Mouse (Mus musculus): Measurements from ENCODE around the gene Erp29.

Gene Erp29

DNA sequence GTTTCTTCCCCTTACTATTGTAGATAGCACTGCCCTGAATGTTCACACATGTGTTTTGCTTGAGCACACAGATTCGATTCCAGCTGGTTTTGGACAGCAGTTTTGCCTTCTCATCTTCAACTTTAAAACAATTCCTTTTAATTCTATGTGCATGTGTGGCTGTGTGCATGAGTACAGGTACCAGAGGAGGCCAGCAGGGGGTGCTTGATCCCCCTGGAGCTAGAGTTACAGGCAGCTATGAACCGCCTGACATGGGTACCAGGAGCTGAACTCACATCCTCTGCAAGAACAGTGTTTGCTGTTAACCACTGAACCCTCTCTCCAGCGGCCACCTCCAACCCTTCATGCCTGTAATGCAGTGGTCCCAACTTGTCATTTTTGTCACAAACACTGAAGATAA lies 3.9 kb downstream of the Erp29 start:
- peak; percentile 26 for DNase-seq

DNA sequence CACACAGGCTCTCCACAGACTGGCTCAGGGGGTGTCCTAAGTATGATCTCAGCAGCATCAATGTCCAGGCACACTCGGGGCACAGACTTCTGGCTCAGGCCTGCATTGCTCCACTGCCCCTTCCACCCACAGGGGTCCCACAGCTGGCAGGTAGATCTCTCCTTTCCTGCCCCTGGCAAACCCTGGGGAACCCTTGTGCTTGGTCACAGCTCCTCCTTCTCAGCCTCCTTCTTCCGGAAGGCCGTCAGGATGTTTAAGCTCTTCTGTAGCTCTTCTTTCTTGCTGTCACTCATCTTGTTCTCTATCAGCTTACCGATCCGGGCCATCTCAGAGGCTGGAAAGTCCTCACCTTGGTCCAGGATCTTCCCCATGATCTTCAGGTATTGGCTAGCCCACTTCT lies 7.4 kb downstream of the Erp29 start:
- DNase-seq: no peak

DNA sequence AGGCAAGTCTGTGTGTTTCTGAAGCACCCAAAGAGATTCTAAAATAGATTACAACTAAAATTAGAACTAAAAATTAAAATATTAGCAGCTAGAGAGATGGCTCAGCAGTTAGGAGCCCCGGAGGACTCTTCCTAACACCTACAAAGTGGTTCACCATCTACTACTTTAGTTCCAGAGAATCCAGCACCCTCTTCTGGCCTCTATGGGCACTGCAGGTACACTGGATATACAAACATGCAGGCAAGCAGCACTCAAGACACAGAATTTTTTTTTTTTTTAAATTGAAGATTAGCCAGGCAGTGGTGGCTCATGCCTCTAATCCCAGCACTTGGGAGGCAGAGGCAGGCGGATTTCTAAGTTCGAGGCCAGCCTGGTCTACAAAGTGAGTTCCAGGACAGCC lies 8.8 kb downstream of the Erp29 start:
- peak; percentile 69 for DNase-seq

GRCm38 (mm10) chr5:121438756-121439155 lies 13.6 kb downstream of the Erp29 start:
- no peak for DNase-seq

- DNase-seq: no peak
Measured at GRCm38 (mm10) chr5:121438131-121438530, 14.2 kb downstream of the Erp29 start.

- no peak for DNase-seq
Measured at GRCm38 (mm10) chr5:121428954-121429353, 23.4 kb downstream of the Erp29 start.

GRCm38 (mm10) chr5:121423297-121423696 lies 29.0 kb downstream of the Erp29 start:
- DNase-seq: peak; percentile 77

- no peak for DNase-seq
Measured at GRCm38 (mm10) chr5:121422787-121423186, 29.5 kb downstream of the Erp29 start.

DNA sequence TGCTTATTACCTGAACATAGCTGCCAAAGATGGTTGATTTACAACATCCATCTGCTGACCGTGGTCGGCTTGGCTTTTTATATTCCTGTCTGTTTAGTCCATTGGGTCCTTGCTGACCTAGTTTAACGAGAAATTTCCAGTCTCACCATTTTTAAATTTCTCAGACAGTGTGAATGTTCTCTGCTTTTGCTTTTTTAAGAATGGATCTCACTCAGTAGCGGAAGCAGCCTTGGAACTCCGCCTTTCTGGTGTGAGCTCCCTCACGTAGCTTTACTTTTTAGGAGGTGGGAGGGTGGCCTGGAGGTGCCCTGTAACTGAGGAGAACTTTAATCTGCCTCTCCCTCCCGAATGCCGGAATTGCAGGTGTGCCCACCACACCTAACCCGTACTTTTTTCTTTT lies 31.6 kb downstream of the Erp29 start:
- DNase-seq: no peak

- DNase-seq: no peak
Measured at GRCm38 (mm10) chr5:121410975-121411374, 41.3 kb downstream of the Erp29 start.

GRCm38 (mm10) chr5:121407856-121408255 lies 44.5 kb downstream of the Erp29 start:
- peak; percentile 31 for DNase-seq

DNA sequence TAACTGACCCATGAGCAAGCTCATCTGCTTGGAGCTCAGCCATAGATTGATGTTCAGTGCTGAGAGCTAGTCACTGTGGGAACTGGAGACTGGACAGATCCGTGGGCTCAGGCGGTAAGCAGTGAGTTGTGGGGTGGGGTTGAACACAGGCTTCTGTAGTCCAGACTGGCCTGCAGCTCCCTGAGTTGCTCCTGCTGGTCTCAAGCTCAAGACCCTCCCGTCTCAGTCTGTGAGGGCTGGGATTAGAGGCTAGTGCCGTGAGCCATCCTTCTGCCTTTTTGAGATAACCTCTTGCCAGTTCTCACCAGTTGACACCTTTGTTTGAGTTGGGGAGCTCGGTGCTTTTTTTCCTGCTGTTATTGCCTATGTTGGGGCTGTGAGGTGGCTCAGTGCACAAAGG lies 51.5 kb downstream of the Erp29 start:
- no peak for DNase-seq

DNA sequence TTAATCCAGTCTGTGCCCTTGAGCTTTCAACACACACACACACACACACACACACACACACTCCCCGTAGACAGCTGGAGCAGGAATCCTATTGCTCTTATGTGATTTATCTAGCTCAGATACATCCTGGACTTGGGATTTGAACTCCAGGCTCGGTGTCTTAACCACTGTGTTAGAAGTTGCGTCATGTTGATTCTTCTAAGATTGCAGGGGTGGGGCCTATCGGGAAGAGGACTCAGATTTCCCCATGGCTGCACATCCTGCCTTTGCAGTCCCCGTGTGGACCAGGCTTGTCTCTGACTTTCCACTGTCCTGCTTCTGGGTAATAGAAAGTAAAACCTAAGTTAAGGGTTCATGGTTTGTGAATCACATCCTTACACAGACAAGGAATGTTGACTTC lies 52.2 kb downstream of the Erp29 start:
- no peak for DNase-seq

DNA sequence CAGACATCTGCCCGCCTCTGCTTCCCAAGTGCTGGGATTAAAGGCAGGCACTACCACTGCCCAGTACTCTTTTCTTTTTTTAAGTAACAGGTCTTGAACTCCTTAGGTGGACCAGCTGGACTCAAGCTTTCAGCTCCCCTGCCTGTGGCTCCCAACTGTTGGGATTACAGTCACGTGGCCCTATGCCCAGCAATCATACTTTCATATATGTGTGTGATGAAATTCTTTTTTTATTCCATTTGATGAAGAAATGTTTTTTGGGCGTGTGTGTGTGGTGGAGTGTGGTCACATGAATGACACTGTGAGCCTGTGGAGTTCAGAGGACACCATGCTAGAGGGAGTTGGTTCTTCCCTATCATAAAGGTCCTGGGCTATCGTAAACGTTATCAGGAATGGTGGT lies 52.8 kb downstream of the Erp29 start:
- DNase-seq: no peak

- DNase-seq: no peak
Measured at GRCm38 (mm10) chr5:121398965-121399462, 53.3 kb downstream of the Erp29 start.

GRCm38 (mm10) chr5:121398146-121398964 lies 54.0 kb downstream of the Erp29 start:
- no peak for DNase-seq

DNA sequence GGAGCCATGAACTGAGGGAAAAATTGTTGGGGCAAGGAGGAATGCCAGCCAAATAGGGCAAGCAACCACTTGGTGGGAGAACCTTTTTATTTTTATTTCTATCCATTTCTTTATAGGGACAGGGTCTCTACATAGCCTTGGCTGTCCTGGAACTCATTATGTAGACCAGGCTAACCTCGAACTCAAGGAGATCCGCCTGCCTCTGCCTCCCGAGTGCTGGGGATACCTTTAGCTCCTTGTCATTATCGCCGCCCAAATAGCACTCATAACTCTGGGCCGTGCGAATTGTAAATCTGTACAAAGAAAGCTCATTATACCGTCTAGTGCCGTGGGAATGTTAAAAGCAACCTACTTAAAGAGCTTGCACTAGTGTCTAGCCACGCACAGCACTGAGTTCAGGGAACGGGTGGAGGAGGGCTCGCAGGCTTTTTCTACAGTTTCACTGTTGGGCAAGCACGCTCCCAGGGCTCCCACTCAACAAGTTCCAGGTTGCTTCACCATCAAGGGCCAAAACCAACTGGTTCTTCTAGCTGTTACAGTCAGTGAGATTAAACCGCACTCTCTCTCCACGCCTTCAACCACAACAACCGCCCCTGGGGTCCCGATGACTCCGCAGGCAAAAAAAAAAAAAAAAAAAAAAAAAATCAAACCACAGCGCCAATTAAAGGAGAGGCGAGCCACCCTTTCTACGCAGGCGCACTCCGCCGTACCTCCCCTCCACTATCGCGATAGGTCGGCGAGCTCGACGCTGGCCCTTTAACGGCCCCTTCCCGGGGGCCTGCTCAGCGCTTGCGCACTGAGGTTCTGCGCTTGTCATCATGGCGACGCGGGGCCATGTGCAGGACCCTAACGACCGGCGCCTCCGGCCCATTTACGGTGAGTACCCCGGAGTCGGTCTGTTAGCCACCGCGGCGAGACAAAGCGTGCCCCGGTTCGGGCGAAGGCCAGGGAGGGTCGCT lies 54.8 kb downstream of the Erp29 start, which contains the start of gene Naa25:
TSS of gene Naa25 (plus strand) at position 750 of the 959 bp plus-strand sequence.
- DNase-seq: peak; percentile 92

- no peak for DNase-seq
Measured at GRCm38 (mm10) chr5:121395621-121396020, 56.7 kb downstream of the Erp29 start.

DNA sequence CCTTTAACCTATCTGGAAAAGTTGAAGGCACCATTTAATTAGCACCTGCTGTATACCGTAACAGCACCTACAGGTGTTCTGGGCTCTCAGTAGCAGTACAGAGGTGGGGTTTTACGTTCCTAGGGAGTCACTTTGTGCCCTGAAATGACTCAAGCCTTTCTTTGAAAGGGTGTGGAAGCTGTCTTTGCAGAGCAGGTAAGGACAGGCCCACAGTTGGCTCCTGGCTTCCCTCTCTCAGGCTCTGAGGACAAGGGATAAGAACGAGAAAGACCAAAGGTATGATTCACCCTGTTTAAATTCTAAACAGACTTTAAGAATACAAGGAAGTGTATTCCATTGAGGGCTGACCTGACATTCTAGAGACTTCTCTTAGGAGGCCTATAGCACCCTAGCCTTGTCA lies 58.9 kb downstream of the Erp29 start:
- DNase-seq: no peak

- DNase-seq: peak; percentile 38
Measured at GRCm38 (mm10) chr5:121392667-121393380, 59.5 kb downstream of the Erp29 start.

DNA sequence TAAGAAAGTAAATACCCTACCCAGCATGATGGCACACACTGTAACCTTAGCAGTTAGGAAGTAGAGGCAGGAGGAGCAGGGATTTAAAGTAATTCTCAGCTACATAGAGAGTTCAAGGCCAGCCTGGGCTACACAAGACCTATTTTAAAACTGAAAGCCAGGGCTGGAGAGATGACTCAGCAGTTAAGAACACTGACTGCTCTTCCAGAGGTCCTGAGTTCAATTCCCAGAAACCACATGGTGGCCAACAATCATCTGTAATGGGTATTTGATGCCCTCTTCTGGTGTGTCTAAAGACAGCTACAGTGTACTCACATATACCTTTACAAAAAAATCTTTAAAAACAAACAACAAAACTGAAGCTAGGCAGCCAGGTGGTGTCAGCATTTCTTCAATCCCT lies 62.6 kb downstream of the Erp29 start:
- DNase-seq: no peak

DNA sequence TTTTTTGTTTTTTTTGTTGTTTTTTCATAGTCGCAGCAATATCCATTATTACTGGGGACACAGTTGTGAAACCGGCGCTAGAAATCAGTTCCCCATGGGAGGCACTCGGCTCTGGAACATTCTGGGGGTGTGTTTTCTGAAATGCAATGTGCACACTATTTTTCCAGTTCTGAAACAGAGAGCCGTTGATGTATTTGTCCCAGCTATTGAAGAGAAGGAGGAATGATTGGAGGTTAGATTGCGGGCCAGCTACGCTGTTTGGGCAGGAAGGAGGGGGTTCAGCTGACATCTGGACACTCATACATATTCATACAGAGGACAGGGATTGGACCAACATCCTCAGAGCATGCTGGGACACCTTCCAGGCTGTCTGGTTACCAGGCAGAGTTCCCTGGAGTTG lies 63.2 kb downstream of the Erp29 start:
- no peak for DNase-seq

DNA sequence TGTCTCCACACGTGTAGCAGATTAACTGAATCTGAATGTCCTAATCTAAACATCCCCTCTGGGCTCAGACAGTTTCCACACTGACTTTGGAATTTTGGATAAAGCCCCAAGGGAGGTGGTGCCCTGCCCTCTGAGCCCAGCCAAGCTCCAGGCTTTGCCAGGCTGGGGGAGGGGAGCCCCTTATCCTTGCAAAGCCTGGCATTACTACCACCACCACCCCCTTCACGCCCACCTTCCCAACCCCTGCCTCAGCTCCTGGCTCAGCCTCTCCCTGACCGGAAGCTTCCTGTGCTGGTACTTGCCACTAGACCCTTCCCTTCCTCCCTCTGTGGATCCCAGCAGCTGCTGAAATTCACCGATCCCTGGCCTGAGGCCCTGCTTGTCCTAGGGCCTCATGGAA lies 65.2 kb downstream of the Erp29 start:
- no peak for DNase-seq

Data from kidney, adult 18-20 months (tissue).